Mouse (Mus musculus): ENCODE results near the gene Prrc2a. TPM values are rescaled to one million over a fixed set of nuclear protein-coding genes. Genes with fewer than 3 reads are reported as not detected.

Gene Prrc2a
- total RNA-seq, 2 experiments from 2014 or later = 264 to 295 TPM

GRCm38 (mm10) chr17:35106522-35106921, 58.2 kb downstream of the Prrc2a start:
- DNase-seq (ENCODE audit: low spot score in 2 of 2) = no peak

- DNase-seq (ENCODE audit: low spot score in 2 of 2) = no peak
These were observed 58.8 kb downstream of the Prrc2a start for GRCm38 (mm10) chr17:35105740-35106389.

- no peak for DNase-seq (ENCODE audit: low spot score in 2 of 2)
These were observed 59.9 kb downstream of the Prrc2a start for GRCm38 (mm10) chr17:35104754-35105153.

GRCm38 (mm10) chr17:35104079-35104478, 60.6 kb downstream of the Prrc2a start:
- no peak for DNase-seq (ENCODE audit: low spot score in 2 of 2)

- DNase-seq (ENCODE audit: low spot score in 2 of 2) = no peak
These were observed 61.4 kb downstream of the Prrc2a start for GRCm38 (mm10) chr17:35103221-35103690.

- no peak for DNase-seq (ENCODE audit: low spot score in 2 of 2)
These were observed 62.4 kb downstream of the Prrc2a start for GRCm38 (mm10) chr17:35102299-35102698.

- DNase-seq (ENCODE audit: low spot score in 2 of 2) = no peak
These were observed 63.5 kb downstream of the Prrc2a start for GRCm38 (mm10) chr17:35101161-35101560.

GRCm38 (mm10) chr17:35100196-35100765, 64.4 kb downstream of the Prrc2a start:
- DNase-seq (ENCODE audit: low spot score in 2 of 2) = no peak

Small RNA genes within 50 kb of the gene (microRNA-seq; reads per million reads assigned to microRNA genes)
- not detected for gene Mir6973a
- not detected for gene Mir6974

Other genes with a start within 250 kb of the Prrc2a start
- gene Neu1, start 233.6 kb downstream of the Prrc2a start, total RNA-seq (2021) = 10 to 100 TPM; 22.0 to 25.2 TPM
- 10 to 100 TPM; 26.9 to 33.2 TPM for gene Hspa1b, start 205.7 kb downstream of the Prrc2a start, total RNA-seq (2021)
- not detected for gene Gm20481, start 195.0 kb downstream of the Prrc2a start, total RNA-seq (2021)
- 10 to 100 TPM; 12.6 to 14.5 TPM for gene Hspa1a, start 192.7 kb downstream of the Prrc2a start, total RNA-seq (2021)
- 1 to 10 TPM in 1 of 2 experiments, under 1 TPM in 1; 0.39 to 1.3 TPM for gene Hspa1l, start 192.2 kb downstream of the Prrc2a start, total RNA-seq (2021)
- 10 to 100 TPM; 50.5 to 54.8 TPM for gene Lsm2, start 183.0 kb downstream of the Prrc2a start, total RNA-seq (2021)
- gene Vars, start 163.9 kb downstream of the Prrc2a start, total RNA-seq (2021) = 10 to 100 TPM; 77.9 to 89.1 TPM
- gene Vwa7, start 148.3 kb downstream of the Prrc2a start, total RNA-seq (2021) = 1 to 10 TPM; 1.2 to 1.5 TPM
- gene Sapcd1, start 136.9 kb downstream of the Prrc2a start, total RNA-seq (2021) = 1 to 10 TPM; 3.8 to 4.1 TPM
- 10 to 100 TPM in 1 of 2 experiments, 1 to 10 TPM in 1; 8.2 to 11.0 TPM for gene Msh5, start 118.2 kb downstream of the Prrc2a start, total RNA-seq (2021)
- 100 to 1,000 TPM; 137 to 146 TPM for gene Clic1, start 114.9 kb downstream of the Prrc2a start, total RNA-seq (2021)
- 10 to 100 TPM; 55.1 to 67.4 TPM for gene Ddah2, start 105.9 kb downstream of the Prrc2a start, total RNA-seq (2021)
- gene Ly6g6c, start 99.5 kb downstream of the Prrc2a start, total RNA-seq (2021) = under 1 TPM; 0.31 to 0.34 TPM
- gene Mpig6b, start 98.7 kb downstream of the Prrc2a start, total RNA-seq (2021) = under 1 TPM; 0.22 to 0.90 TPM
- gene Ly6g6e, start 88.0 kb downstream of the Prrc2a start, total RNA-seq (2021) = not detected
- gene Ly6g6d, start 86.8 kb downstream of the Prrc2a start, total RNA-seq (2021) = 1 to 10 TPM; 2.0 to 2.4 TPM
- not detected for gene Ly6g6f, start 79.3 kb downstream of the Prrc2a start, total RNA-seq (2021)
- 10 to 100 TPM; 92.8 to 96.8 TPM for gene Abhd16a, start 75.6 kb downstream of the Prrc2a start, total RNA-seq (2021)
- gene Ly6g5c, start 56.6 kb downstream of the Prrc2a start, total RNA-seq (2021) = not detected
- gene Ly6g5b, start 49.5 kb downstream of the Prrc2a start, total RNA-seq (2021) = 1 to 10 TPM in 1 of 2 experiments, under 1 TPM in 1; 0.62 to 1.4 TPM
- 10 to 100 TPM; 14.7 TPM for gene Gpank1, start 43.4 kb downstream of the Prrc2a start, total RNA-seq (2021)
- gene Csnk2b, start 42.8 kb downstream of the Prrc2a start, total RNA-seq (2021) = 100 to 1,000 TPM; 199 to 211 TPM
- 10 to 100 TPM; 29.0 to 30.9 TPM for gene D17H6S53E, start 38.5 kb downstream of the Prrc2a start, total RNA-seq (2021)
- gene Apom, start 32.8 kb downstream of the Prrc2a start, total RNA-seq (2021) = 10 to 100 TPM in 1 of 2 experiments, 1 to 10 TPM in 1; 6.9 to 54.4 TPM
- gene Bag6, start 29.7 kb downstream of the Prrc2a start, total RNA-seq (2021) = 100 to 1,000 TPM; 425 to 435 TPM
- 10 to 100 TPM in 1 of 2 experiments, 1 to 10 TPM in 1; 9.8 to 10.6 TPM for gene Aif1, start 11.2 kb upstream of the Prrc2a start, total RNA-seq (2021)
- 10 to 100 TPM; 11.0 to 13.5 TPM for gene Lst1, start 23.5 kb upstream of the Prrc2a start, total RNA-seq (2021)
- gene Ltb, start 29.5 kb upstream of the Prrc2a start, total RNA-seq (2021) = 1 to 10 TPM; 6.6 to 9.3 TPM
- gene Tnf, start 37.1 kb upstream of the Prrc2a start, total RNA-seq (2021) = under 1 TPM; 0.42 to 0.76 TPM
- under 1 TPM; 0.73 to 0.78 TPM for gene Lta, start 40.5 kb upstream of the Prrc2a start, total RNA-seq (2021)
- not detected for gene Gm16181, start 55.9 kb upstream of the Prrc2a start, total RNA-seq (2021)
- gene Atp6v1g2, start 68.8 kb upstream of the Prrc2a start, total RNA-seq (2021) = 10 to 100 TPM; 11.4 to 12.4 TPM
- 10 to 100 TPM; 25.6 to 26.0 TPM for gene Nfkbil1, start 70.9 kb upstream of the Prrc2a start, total RNA-seq (2021)
- 100 to 1,000 TPM; 364 to 387 TPM for gene Ddx39b, start 76.8 kb upstream of the Prrc2a start, total RNA-seq (2021)
- gene H2-D1, start 97.8 kb upstream of the Prrc2a start, total RNA-seq (2021) = 10 to 100 TPM; 78.4 to 82.3 TPM
- 1 to 10 TPM; 1.2 to 1.6 TPM for gene H2-Q1, start 155.5 kb upstream of the Prrc2a start, total RNA-seq (2021)
- 1 to 10 TPM; 1.0 to 1.3 TPM for gene H2-Q2, start 177.3 kb upstream of the Prrc2a start, total RNA-seq (2021)
- 10 to 100 TPM; 26.0 to 26.5 TPM for gene H2-Q4, start 214.7 kb upstream of the Prrc2a start, total RNA-seq (2021)

All from adrenal gland, postnatal 4 days (tissue).